25 mouse cellular contexts compared by ENCODE assay signal in the genomic region with DNA sequence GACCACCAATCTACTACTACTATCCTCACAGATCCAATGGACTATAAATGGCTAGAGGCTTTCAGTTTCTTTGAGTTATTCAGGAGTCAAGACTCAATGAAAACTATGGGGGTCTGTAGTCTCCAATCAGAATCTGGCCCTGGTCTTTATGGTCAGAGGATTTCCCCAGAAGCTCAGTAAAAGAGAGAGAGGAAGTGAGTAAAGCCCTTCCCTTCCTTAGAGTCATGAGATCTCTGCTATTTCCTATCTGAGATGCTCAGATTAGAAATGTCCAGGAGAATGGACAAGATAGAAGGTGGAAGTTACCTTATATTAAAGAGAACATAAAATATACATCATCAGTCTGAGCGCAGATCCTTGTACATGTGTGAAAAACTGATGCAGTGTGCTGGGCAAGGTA. TPM values are rescaled to one million over a fixed set of nuclear protein-coding genes. Genes with fewer than 3 reads are reported as not detected.
A peak's percentile ranks its signal among the peaks of the same experiment; 100 is the strongest.
DNase-seq lines count a peak whose midpoint lies in the region; ATAC-seq lines count a peak whose summit lies in the region.
"Had no signal": no experiment of that assay in that cellular context is flagged by ENCODE, and none has a peak within 500 bp of the region (broad histone marks: within the 10 kb centered on the region; RNA-seq: fewer than 3 reads in every experiment).

No protein-coding gene starts in this region.

- 100% methylated on average over 1 of the region's 1 CpGs for WGBS in hindbrain, embryonic 12.5 days

- no peaks in the 10 kb centered on the region for H3K9me3 ChIP-seq in hindbrain, embryonic 12.5 days (replicated peaks)
- H3K9me3 ChIP-seq: embryonic facial prominence, embryonic 10.5 days; embryonic facial prominence, embryonic 12.5 days; forebrain, embryonic 13.5 days; forebrain, embryonic 15.5 days; G1E had no signal

- no peak overlapping the region for H3K27ac ChIP-seq in hindbrain, embryonic 12.5 days
- H3K27ac ChIP-seq: embryonic facial prominence, embryonic 10.5 days; embryonic facial prominence, embryonic 12.5 days; forebrain, embryonic 13.5 days; forebrain, embryonic 15.5 days had no signal

- peak; percentile 52 for DNase-seq in 416B (ENCODE audit: low read depth)
- peak; percentile 36 for DNase-seq in A20 (ENCODE audit: low read depth, low spot score)
- DNase-seq in right cerebral cortex, postnatal 14 days: no peak
- no peak for DNase-seq in right cerebral cortex, postnatal 36 days (ENCODE audit: low spot score in 2 of 2)
- DNase-seq: adrenal gland, adult 8-10 months; adrenal gland, postnatal 14 days; adrenal gland, postnatal 36 days; cerebellum, adult 11-12 months; cerebellum, adult 2 months; cerebellum, adult 9-10 months; cerebellum, postnatal 10 days; cerebellum, postnatal 25 days; forebrain, postnatal 0 days had no signal

- H3K9ac ChIP-seq in hindbrain, embryonic 12.5 days: no peak overlapping the region
- H3K9ac ChIP-seq: embryonic facial prominence, embryonic 12.5 days; forebrain, embryonic 13.5 days; forebrain, embryonic 15.5 days; forebrain, postnatal 0 days had no signal

- peak; percentile 37 for ATAC-seq in granulocyte monocyte progenitor cell, adult 5-6 weeks (replicated peaks; ENCODE audit: poor library complexity, severe bottlenecking)
- no peak for ATAC-seq in hindbrain, embryonic 12.5 days (ENCODE audit: low FRiP score)
- ATAC-seq: activated CD4-positive, CD25-positive, alpha-beta regulatory T cell, adult 4 months; forebrain, embryonic 13.5 days; forebrain, embryonic 15.5 days; forebrain, postnatal 0 days; Patski had no signal

- H3K4me2 ChIP-seq in hindbrain, embryonic 12.5 days (replicated peaks): no peak overlapping the region
- H3K4me2 ChIP-seq: embryonic facial prominence, embryonic 12.5 days; forebrain, embryonic 13.5 days; forebrain, embryonic 15.5 days had no signal

- no peaks in the 10 kb centered on the region for H3K27me3 ChIP-seq in hindbrain, embryonic 12.5 days
- H3K27me3 ChIP-seq: embryonic facial prominence, embryonic 12.5 days; forebrain, embryonic 13.5 days; forebrain, embryonic 15.5 days; Patski had no signal

- no peak overlapping the region for H3K4me3 ChIP-seq in hindbrain, embryonic 12.5 days
- H3K4me3 ChIP-seq: embryonic facial prominence, embryonic 10.5 days; embryonic facial prominence, embryonic 12.5 days; forebrain, embryonic 13.5 days; forebrain, embryonic 15.5 days had no signal

- H3K36me3 ChIP-seq in hindbrain, embryonic 12.5 days: no peaks in the 10 kb centered on the region
- H3K36me3 ChIP-seq: embryonic facial prominence, embryonic 10.5 days; embryonic facial prominence, embryonic 12.5 days; forebrain, embryonic 15.5 days; G1E had no signal

- H3K4me1 ChIP-seq in hindbrain, embryonic 12.5 days: no peaks in the 10 kb centered on the region
- H3K4me1 ChIP-seq: embryonic facial prominence, embryonic 10.5 days; embryonic facial prominence, embryonic 12.5 days; forebrain, embryonic 13.5 days; forebrain, embryonic 15.5 days had no signal

RNA-seq across cellular contexts. Expression of a gene that starts 19.3 kb away (rescaled TPM):
- total RNA-seq in granulocyte monocyte progenitor cell, adult 5-6 weeks (2014; fragmentation: Nextera tagmentation): 0.96 and 10.4 TPM in 2 replicates
- 0.39 and 2.6 TPM in 2 replicates for total RNA-seq in granulocyte monocyte progenitor cell, adult 5-6 weeks (2017)
- polyA plus RNA-seq in hindbrain, embryonic 12.5 days (2016; fragmentation: Nextera tagmentation; extraction: Ambion mirVana): not detected in 2 replicates
- total RNA-seq: adrenal gland, adult 18-20 months; adrenal gland, adult 8-10 months; adrenal gland, postnatal 14 days; adrenal gland, postnatal 36 days; forebrain, postnatal 0 days had no signal
- polyA plus RNA-seq: cerebellum, adult 2 months; cortical plate, adult 2 months; embryonic facial prominence, embryonic 10.5 days; embryonic facial prominence, embryonic 12.5 days; forebrain, embryonic 11.5 days; forebrain, embryonic 13.5 days; forebrain, embryonic 15.5 days; forebrain, postnatal 0 days; G1E had no signal

Comparison
In these comparisons a context has a peak if more than half of its experiments do, and no peak if none do; other contexts are left out.
1. DNase-seq: peak in 416B (single experiment) and A20 (single experiment); none in right cerebral cortex, postnatal 14 days (single experiment) and right cerebral cortex, postnatal 36 days (0 of 2).